Mouse (Mus musculus) spleen, adult 2 months (tissue): Measurements from ENCODE around the gene Ggt1. TPM values are rescaled to one million over a fixed set of nuclear protein-coding genes. Genes with fewer than 3 reads are reported as not detected.

ENCODE experiments used
- DNase-seq, 2 experiments: peaks; one replicate each; pipeline versions ENCODE4 v3.0.0 to v3.0.0-alpha.2; 2012 to 2021; ENCODE audit warnings: low spot score in 2 of 2, low read depth in 1 of 2
- H3K27ac ChIP-seq: fragments of 200-500 bp; 2 replicates; pipeline ENCODE4 v1.5.1; 2012; ENCODE audit warnings: low read length, inconsistent platforms; ENCODE audit not compliant: insufficient read depth
- H3K27me3 ChIP-seq: fragments of 200-500 bp; 2 replicates; pipeline ENCODE4 v1.6.1; 2012; ENCODE audit warnings: mild to moderate bottlenecking, moderate library complexity, low read length, inconsistent platforms; ENCODE audit not compliant: control insufficient read depth, insufficient read depth
- H3K36me3 ChIP-seq: fragments of 200-500 bp; 2 replicates; pipeline ENCODE4 v1.6.1; 2012; ENCODE audit warnings: mild to moderate bottlenecking, low read length, inconsistent platforms; ENCODE audit not compliant: control insufficient read depth, insufficient read depth
- H3K4me1 ChIP-seq: fragments of 200-500 bp; 2 replicates; pipeline ENCODE4 v1.6.1; 2011; ENCODE audit warnings: inconsistent platforms; ENCODE audit not compliant: control insufficient read depth, insufficient read depth, insufficient read length
- H3K4me3 ChIP-seq: fragments of 200-500 bp; 2 replicates; pipeline ENCODE4 v1.5.1; 2011; ENCODE audit warnings: mild to moderate bottlenecking, inconsistent platforms; ENCODE audit not compliant: insufficient read depth, insufficient read length; ENCODE audit errors: extremely low read depth
- CTCF ChIP-seq: fragments of 200-500 bp; IDR thresholded peaks from 2 replicates; pipeline ENCODE4 v1.5.1; 2011; ENCODE audit warnings: mild to moderate bottlenecking, inconsistent platforms; ENCODE audit not compliant: insufficient read depth, insufficient read length, insufficient replicate concordance; ENCODE audit errors: extremely low read depth
- POLR2A ChIP-seq: fragments of 200-500 bp; IDR thresholded peaks from 2 replicates; pipeline ENCODE4 v1.6.1; 2011; ENCODE audit warnings: low read depth, low read length, inconsistent platforms
- WGBS: fragments of 180-500 bp; shearing (Covaris S2); methylation state at CpG from one replicate; pipeline ENCODE4 v1.1.7; 2018; 5-methylcytosine and 5-hydroxymethylcytosine counted together
- polyA plus RNA-seq: library from polyadenylated mRNA; depleted of rRNA; stranded (reverse); fragments of >200 nt; gene quantifications from 2 replicates; pipeline ENCODE4 v1.2.3, GENCODE M21; 2012

Ggt1 gene
- polyA plus RNA-seq, 1 experiment = 15.5 TPM

DNA sequence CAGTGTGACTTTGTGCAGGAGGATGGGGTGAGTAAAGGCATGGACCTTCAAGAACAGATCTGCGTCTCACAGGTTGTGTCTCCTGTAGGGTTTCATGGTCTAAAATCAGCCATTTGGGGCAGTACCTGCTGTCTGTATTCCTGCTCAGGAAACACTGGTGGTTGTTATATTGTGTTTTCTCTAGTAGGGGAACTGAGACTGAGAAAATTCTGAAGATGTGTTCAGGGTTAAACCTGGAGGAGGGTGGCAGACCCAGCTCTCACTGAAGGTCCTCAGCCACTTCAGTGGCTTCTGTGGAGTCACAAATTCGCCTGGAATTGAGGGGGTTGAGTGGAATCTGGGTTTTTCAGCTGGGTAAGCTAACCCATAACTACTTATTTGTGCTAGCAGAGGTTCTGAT is 31.1 kb upstream of the Ggt1 start:
- Histone ChIP-seq H3K36me3 (peaks cover 22% of the 10 kb centered on the region), H3K27me3 (no peaks in the 10 kb centered on the region), H3K4me3 (no peak overlapping the region), H3K4me1 (peaks cover 3% of the 10 kb centered on the region; the same call in 1 of the 2 replicates), H3K27ac (0 out of 2 replicates have a peak overlapping the region, but pooled peaks have one; percentile 41)
- WGBS = 69% methylated on average over 2 of the region's 2 CpGs
- no peak for DNase-seq
- TF ChIP-seq CTCF = no peak
- TF ChIP-seq POLR2A = no peak

DNA sequence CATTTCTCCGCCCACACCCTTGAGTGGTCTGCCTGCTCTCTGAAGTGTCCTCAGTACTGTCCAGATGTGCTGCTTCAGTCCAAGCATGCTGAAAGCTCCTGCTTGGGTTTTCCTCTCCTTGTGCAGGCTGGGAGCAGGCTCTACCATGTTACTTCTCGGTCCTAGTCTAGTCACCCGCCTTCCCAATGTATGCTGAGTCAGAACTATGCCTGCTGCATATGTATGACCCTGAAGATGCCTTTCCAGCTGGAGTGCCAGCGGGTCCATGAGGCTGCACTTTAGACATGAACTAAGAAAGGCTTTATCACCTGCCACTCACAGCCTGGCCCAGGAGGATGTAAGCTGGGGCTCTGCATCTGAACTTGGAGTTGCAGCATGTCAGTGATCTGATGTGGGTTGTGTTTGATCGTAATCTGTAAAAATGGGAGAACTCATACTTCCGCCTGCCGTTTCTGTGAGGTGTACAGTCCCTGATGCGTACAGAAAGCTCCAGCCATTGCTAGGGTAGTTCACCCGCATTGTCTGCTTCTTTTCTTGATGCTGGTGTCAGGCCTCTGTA is 29.8 kb upstream of the Ggt1 start:
- Histone ChIP-seq H3K27me3 (no peaks in the 10 kb centered on the region), H3K4me3 (0 out of 2 replicates have a peak overlapping the region, but pooled peaks have one; percentile 2), H3K36me3 (peaks cover 19% of the 10 kb centered on the region), H3K4me1 (peaks cover 3% of the 10 kb centered on the region; the same call in 1 of the 2 replicates), H3K27ac (peak overlapping the region; percentile 63)
- DNase-seq = peak in 1 of 2 experiments; percentile 29
- WGBS = 77% methylated on average over 9 of the region's 9 CpGs
- TF ChIP-seq CTCF (no peak), POLR2A (no peak)

DNA sequence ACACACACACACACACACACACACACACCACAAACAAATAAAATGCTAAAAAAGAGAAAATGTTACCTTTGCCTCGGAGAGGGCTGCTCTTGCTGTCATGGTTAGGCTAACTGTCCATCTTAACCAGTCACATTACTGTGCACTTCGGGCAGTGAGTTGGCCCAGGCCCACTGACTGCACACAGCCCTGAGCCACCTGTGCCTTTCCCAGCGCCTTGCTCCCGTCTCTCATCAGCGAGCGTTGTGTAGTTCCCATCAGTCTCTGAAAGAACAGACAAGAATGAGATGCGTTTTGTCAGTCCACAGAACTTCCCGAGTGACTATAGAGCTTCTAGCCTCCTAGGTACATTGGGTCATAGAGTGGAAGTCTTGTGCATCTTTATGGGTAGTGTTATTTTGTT is 27.2 kb upstream of the Ggt1 start:
- no peaks in the 10 kb centered on the region for H3K27me3 ChIP-seq
- peaks cover 17% of the 10 kb centered on the region for H3K36me3 ChIP-seq
- H3K4me1 ChIP-seq = peaks cover 3% of the 10 kb centered on the region; the same call in 1 of the 2 replicates
- WGBS = 96% methylated on average over 8 of the region's 8 CpGs
- no peak for TF ChIP-seq CTCF
- TF ChIP-seq POLR2A = no peak
- H3K4me3 ChIP-seq = no peak overlapping the region
- H3K27ac ChIP-seq = no peak overlapping the region
- DNase-seq = no peak

DNA sequence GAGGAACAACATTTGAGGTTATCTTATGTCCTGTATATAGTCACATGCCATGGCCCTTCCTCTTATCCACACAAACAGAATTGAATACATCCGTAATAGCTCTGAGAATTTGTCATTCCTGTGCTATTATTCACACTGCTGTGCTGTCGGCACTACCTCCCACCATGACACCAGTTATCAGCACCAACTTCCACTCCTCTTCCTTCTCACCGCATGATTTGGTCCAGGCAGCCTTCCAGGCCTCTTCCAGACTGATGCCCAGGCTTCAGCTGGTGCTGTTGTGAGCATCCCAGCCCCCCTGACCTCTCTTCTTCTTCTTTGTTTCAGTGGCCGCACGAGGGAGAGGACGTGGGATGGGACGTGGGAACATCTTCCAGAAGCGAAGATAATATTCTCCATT is 26.5 kb upstream of the Ggt1 start:
- peaks cover 17% of the 10 kb centered on the region for H3K36me3 ChIP-seq
- no peak overlapping the region for H3K27ac ChIP-seq
- WGBS = 94% methylated on average over 8 of the region's 8 CpGs
- no peak overlapping the region for H3K4me3 ChIP-seq
- peaks cover 3% of the 10 kb centered on the region; the same call in 1 of the 2 replicates for H3K4me1 ChIP-seq
- H3K27me3 ChIP-seq = no peaks in the 10 kb centered on the region
- DNase-seq = no peak
- TF ChIP-seq CTCF (no peak), POLR2A (no peak)

DNA sequence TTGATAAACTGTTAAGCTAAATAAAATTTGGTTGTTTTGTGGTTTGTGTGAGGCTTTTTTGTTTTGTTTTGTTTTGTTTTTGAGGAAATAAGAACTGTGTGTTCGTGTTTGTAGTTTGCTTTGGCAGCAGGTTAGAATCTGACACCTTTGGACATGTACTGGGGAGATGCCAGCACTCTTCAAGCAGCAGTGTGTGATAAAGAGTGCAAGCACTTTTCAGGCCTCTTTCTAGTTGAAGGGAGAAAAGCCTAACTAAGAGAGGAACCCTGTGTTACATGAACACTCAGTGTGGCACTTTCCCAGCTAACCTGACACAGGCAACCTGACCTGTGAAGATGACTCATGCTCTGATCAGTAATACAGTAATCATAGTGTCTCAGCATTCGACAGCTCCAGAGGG is 26.0 kb upstream of the Ggt1 start:
- no peak overlapping the region for H3K4me3 ChIP-seq
- H3K4me1 ChIP-seq = no peaks in the 10 kb centered on the region; the same call in 1 of the 2 replicates
- DNase-seq = no peak
- H3K36me3 ChIP-seq = peaks cover 17% of the 10 kb centered on the region
- peak overlapping the region; percentile 45; the same call in 1 of the 2 replicates for H3K27ac ChIP-seq
- no peaks in the 10 kb centered on the region for H3K27me3 ChIP-seq
- 79% methylated on average over 2 of the region's 2 CpGs for WGBS
- TF ChIP-seq POLR2A = no peak
- no peak for TF ChIP-seq CTCF

DNA sequence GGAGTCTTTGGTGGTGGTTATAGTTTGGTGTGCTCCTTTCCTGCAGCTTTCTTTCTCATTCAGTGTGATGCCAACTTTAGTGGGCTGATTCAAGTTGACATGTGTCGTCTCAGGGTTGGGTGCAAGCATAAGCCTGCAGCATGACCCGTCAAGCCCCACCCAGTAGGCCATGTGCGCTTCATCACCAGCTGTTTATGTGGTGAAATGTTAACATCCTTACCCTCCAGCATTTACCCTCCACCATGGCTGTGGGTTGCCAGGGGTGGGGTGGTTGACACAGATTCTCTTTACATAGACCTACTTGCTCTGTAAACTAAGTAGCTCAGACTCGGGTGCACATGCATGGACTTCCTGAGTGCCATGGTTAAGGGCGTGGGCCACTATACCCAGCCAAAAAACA is 25.3 kb upstream of the Ggt1 start:
- no peak for TF ChIP-seq CTCF
- no peak for TF ChIP-seq POLR2A
- peak in 1 of 2 experiments; percentile 30 for DNase-seq
- Histone ChIP-seq H3K27me3 (no peaks in the 10 kb centered on the region), H3K27ac (peak overlapping the region; percentile 63), H3K36me3 (peaks cover 17% of the 10 kb centered on the region), H3K4me1 (no peaks in the 10 kb centered on the region; the same call in 1 of the 2 replicates), H3K4me3 (no peak overlapping the region)
- 64% methylated on average over 5 of the region's 5 CpGs for WGBS

DNA sequence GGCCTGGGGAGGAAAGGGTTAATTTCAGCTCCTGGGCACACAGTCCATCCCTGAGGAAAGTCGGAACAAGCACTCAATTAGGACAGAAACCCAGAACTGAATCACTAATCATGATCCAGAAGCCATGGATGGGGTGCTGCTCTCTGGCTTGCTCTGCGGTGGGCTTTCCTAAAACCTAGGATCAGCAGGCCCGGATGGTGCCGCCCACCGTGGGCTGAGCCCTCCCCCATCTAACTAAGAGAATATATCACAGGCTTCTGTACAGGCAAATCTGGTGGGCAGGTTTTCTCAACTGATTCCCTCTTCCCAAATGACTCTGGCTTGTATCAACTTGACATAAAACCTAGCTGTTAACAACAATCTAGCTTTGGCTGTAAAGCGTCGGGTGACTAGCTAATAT is 13.5 kb upstream of the Ggt1 start:
- H3K27me3 ChIP-seq = peaks cover 3% of the 10 kb centered on the region; the same call in 1 of the 2 replicates
- H3K4me1 ChIP-seq = no peaks in the 10 kb centered on the region
- H3K36me3 ChIP-seq = no peaks in the 10 kb centered on the region
- H3K27ac ChIP-seq = no peak overlapping the region
- no peak for DNase-seq
- H3K4me3 ChIP-seq = no peak overlapping the region
- WGBS = 86% methylated on average over 7 of the region's 7 CpGs
- no peak for TF ChIP-seq CTCF
- TF ChIP-seq POLR2A = no peak
